ENCODE assay signal across 8 mouse cellular contexts in genomic region chr17:45886420-45887049, GRCm38 (mm10).
DNase-seq lines count a peak whose midpoint lies in the region; ATAC-seq lines count a peak whose summit lies in the region.

No protein-coding gene starts in this region.

- H3K9ac ChIP-seq in forebrain, embryonic 14.5 days (ENCODE audit: low read length), result no peak overlapping the region
- H3K9ac ChIP-seq in forebrain, embryonic 12.5 days, result no peak overlapping the region
- 0 out of 2 replicates have a peak overlapping the region, but pooled peaks have one; percentile 8 for H3K9ac ChIP-seq in heart, embryonic 11.5 days (ENCODE audit: low read depth, low read length)

- no peaks in the 10 kb centered on the region for H3K27me3 ChIP-seq in forebrain, embryonic 14.5 days (replicated peaks; ENCODE audit: control insufficient read depth, insufficient read depth, low read length)
- H3K27me3 ChIP-seq in forebrain, embryonic 12.5 days, result peaks cover 33% of the 10 kb centered on the region
- H3K27me3 ChIP-seq in heart, embryonic 11.5 days (ENCODE audit: control insufficient read depth, insufficient read depth, low read length), result peaks cover 2% of the 10 kb centered on the region; the same call in 1 of the 2 replicates

- 10% methylated on average over 17 of the region's 17 CpGs for WGBS in forebrain, embryonic 14.5 days
- WGBS in forebrain, embryonic 12.5 days, result 12% methylated on average over 17 of the region's 17 CpGs
- 3% methylated on average over 17 of the region's 17 CpGs for WGBS in heart, embryonic 11.5 days (ENCODE audit: insufficient replicate concordance)

- peak; percentile 19 for DNase-seq in forebrain, embryonic 14.5 days (ENCODE audit: low spot score)
- peak; percentile 66 for DNase-seq in kidney, postnatal 14 days
- DNase-seq in lung, postnatal 36 days, result peak; percentile 67
- no peak for DNase-seq in right cerebral cortex, adult 2 months (ENCODE audit: low spot score in 2 of 2)

- H3K27ac ChIP-seq in forebrain, embryonic 14.5 days (ENCODE audit: low read depth, low read length), result no peak overlapping the region
- H3K27ac ChIP-seq in forebrain, embryonic 12.5 days, result no peak overlapping the region
- H3K27ac ChIP-seq in heart, embryonic 11.5 days (ENCODE audit: low read depth, low read length), result 0 out of 2 replicates have a peak overlapping the region, but pooled peaks have one; percentile 5

- H3K4me1 ChIP-seq in forebrain, embryonic 14.5 days (ENCODE audit: control insufficient read depth, insufficient read depth, low read length), result no peaks in the 10 kb centered on the region
- H3K4me1 ChIP-seq in forebrain, embryonic 12.5 days, result peaks cover 11% of the 10 kb centered on the region
- peaks cover 29% of the 10 kb centered on the region for H3K4me1 ChIP-seq in heart, embryonic 11.5 days (ENCODE audit: control insufficient read depth, insufficient read depth, low read length)

- no peak overlapping the region for H3K4me3 ChIP-seq in forebrain, embryonic 14.5 days (ENCODE audit: low read depth, low read length)
- H3K4me3 ChIP-seq in forebrain, embryonic 12.5 days (replicated peaks), result no peak overlapping the region
- H3K4me3 ChIP-seq in heart, embryonic 11.5 days (ENCODE audit: low read depth, low read length), result no peak overlapping the region

- no peaks in the 10 kb centered on the region for H3K36me3 ChIP-seq in forebrain, embryonic 14.5 days (ENCODE audit: control insufficient read depth, insufficient read depth, low read length)
- H3K36me3 ChIP-seq in forebrain, embryonic 12.5 days (replicated peaks), result no peaks in the 10 kb centered on the region
- no peaks in the 10 kb centered on the region for H3K36me3 ChIP-seq in heart, embryonic 11.5 days (ENCODE audit: control insufficient read depth, insufficient read depth, low read length)

- H3K9me3 ChIP-seq in forebrain, embryonic 14.5 days (replicated peaks; ENCODE audit: control insufficient read depth, low read length), result no peaks in the 10 kb centered on the region
- H3K9me3 ChIP-seq in forebrain, embryonic 12.5 days, result no peaks in the 10 kb centered on the region
- H3K9me3 ChIP-seq in heart, embryonic 11.5 days (replicated peaks; ENCODE audit: control insufficient read depth, low read length), result no peaks in the 10 kb centered on the region

- no peak for ATAC-seq in forebrain, embryonic 14.5 days
- no peak for ATAC-seq in forebrain, embryonic 12.5 days (ENCODE audit: low FRiP score)
- peak; percentile 47; the same call in 1 of the 2 replicates for ATAC-seq in heart, embryonic 11.5 days (replicated peaks; ENCODE audit: insufficient number of reproducible peaks, low FRiP score, low TSS enrichment)
- no peak for ATAC-seq in megakaryocyte-erythroid progenitor cell, adult 5-6 weeks (replicated peaks; ENCODE audit: low FRiP score, low TSS enrichment, poor library complexity, severe bottlenecking)
- ATAC-seq in megakaryocyte, adult 5-6 weeks (ENCODE audit: poor library complexity, severe bottlenecking), result no peak

- H3K4me2 ChIP-seq in forebrain, embryonic 14.5 days (ENCODE audit: low read length), result no peak overlapping the region
- no peak overlapping the region for H3K4me2 ChIP-seq in forebrain, embryonic 12.5 days
- peak overlapping the region; percentile 36 for H3K4me2 ChIP-seq in heart, embryonic 11.5 days

Comparison
In these comparisons a context has a peak if more than half of its experiments do, and no peak if none do; other contexts are left out.
1. DNase-seq: peak in forebrain, embryonic 14.5 days (single experiment), kidney, postnatal 14 days (single experiment) and lung, postnatal 36 days (single experiment); none in right cerebral cortex, adult 2 months (0 of 2).